Mouse (Mus musculus): Measurements from ENCODE around the gene Nr2c2ap. TPM values are rescaled to one million over a fixed set of nuclear protein-coding genes. Genes with fewer than 3 reads are reported as not detected.
A peak's percentile ranks its signal among the peaks of the same experiment; 100 is the strongest.

Gene Nr2c2ap
- total RNA-seq (2014; rRNA removed), result 5.4 and 7.7 TPM in 2 replicates
- polyA plus RNA-seq (2015; fragmentation: Nextera tagmentation; extraction: Ambion mirVana), result 42.1 and 44.1 TPM in 2 replicates

DNA sequence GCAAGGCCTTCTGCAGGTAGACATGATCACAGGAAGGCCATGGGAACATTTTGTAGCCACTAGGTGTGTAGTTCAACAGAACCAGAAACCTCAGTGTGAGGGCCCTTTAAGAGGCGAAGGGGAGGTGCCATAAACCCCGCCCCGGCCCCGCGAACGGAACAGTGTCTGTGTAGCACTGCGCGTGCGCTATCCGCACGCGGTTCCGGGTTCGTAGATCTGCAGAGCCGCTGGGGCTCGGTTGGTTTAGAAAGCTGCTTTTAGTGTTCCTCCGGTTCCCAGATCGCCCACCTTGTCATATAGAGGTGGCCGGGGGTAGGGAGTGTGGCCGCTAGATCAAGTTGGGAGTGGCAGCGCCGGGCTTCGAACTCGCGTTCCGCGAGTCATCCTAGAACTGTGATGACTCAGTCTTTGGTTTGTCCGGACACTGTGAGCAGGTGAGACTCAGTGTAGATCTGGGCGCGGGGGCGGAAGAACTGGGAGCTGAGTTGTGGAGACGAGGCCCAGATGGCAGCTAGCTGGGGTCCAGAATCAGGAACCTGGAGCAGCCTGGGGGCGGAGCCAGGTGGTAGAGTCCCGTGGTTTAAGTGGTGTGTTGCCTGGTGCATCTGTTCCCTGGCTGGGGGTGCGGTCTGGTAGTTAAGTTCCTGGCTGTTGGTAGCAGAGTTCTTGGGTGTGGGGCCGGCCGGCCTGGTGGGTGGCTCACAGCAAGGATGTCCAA lies at the start of gene Nr2c2ap:
Gene Nr2c2ap, plus strand, starts transcription at position 168 of the 718 bp plus-strand sequence.
- H3K27me3 ChIP-seq (ENCODE audit: insufficient read depth, low read length), result no peaks in the 10 kb centered on the region
- no peaks in the 10 kb centered on the region; the same call in 1 of the 2 replicates for H3K4me1 ChIP-seq (ENCODE audit: insufficient read depth, low read length)
- peak; percentile 68 for ATAC-seq (ENCODE audit: low FRiP score)
- H3K9me3 ChIP-seq (ENCODE audit: low read length), result no peaks in the 10 kb centered on the region
- peak within 1 kb of the TSS; percentile 61 for H3K9ac ChIP-seq (replicated peaks; ENCODE audit: low read length, poor library complexity, severe bottlenecking)
- peak within 1 kb of the TSS; percentile 57 for H3K27ac ChIP-seq (ENCODE audit: low read depth, low read length)
- H3K36me3 ChIP-seq (ENCODE audit: insufficient read depth, low read length), result peaks cover 25% of the 10 kb centered on the region
- H3K4me3 ChIP-seq (ENCODE audit: low read depth, low read length), result peak within 1 kb of the TSS; percentile 44
- DNase-seq (ENCODE audit: low spot score), result peak; percentile 94
- peak within 1 kb of the TSS; percentile 71 for H3K4me2 ChIP-seq (ENCODE audit: low read depth, low read length, poor library complexity, severe bottlenecking)
- TF ChIP-seq CTCF (IDR thresholded peaks at IDR 0.05), result peak; percentile 40; the same call in 1 of the 2 replicates
- 1% methylated on average over 37 of the region's 37 CpGs for WGBS

GRCm38 (mm10) chr8:70081976-70082375 lies 49.2 kb upstream of the Nr2c2ap start:
- no peak for TF ChIP-seq CTCF (IDR thresholded peaks at IDR 0.05)
- peaks cover 47% of the 10 kb centered on the region for H3K27me3 ChIP-seq (ENCODE audit: insufficient read depth, low read length)

DNA sequence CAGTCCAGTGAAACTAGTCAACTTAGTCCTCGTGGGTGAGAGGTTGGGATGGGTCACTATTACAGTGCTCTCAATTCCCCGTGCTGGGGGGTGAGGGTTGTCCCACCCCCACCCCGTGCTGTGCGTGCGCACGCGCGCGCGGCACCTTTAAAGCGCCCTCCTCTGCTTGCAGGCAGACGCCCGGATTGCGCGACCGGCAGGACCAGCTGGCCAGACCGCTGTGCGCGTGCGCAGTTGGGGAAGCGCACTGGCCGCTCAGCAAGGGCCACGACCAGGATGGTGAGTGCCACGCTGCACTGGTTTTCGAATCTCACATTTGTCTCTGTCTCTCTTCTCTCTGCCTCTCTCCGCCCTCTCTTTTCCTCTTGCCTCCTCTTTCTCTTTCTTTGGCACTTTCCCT lies 47.8 kb upstream of the Nr2c2ap start, which contains the start of gene Hapln4:
Gene Hapln4, plus strand, starts transcription at position 173 of the 400 bp plus-strand sequence.
- Histone ChIP-seq H3K36me3 (ENCODE audit: insufficient read depth, low read length) (peaks cover 2% of the 10 kb centered on the region; the same call in 1 of the 2 replicates), H3K4me1 (ENCODE audit: insufficient read depth, low read length) (peaks cover 17% of the 10 kb centered on the region), H3K27me3 (ENCODE audit: insufficient read depth, low read length) (peaks cover 50% of the 10 kb centered on the region), H3K4me2 (ENCODE audit: low read depth, low read length, poor library complexity, severe bottlenecking) (peak within 1 kb of the TSS; percentile 68), H3K9ac (replicated peaks; ENCODE audit: low read length, poor library complexity, severe bottlenecking) (peak within 1 kb of the TSS; percentile 48; the same call in 1 of the 2 replicates), H3K27ac (ENCODE audit: low read depth, low read length) (no peak within 1 kb of the TSS), H3K4me3 (ENCODE audit: low read depth, low read length) (peak within 1 kb of the TSS; percentile 46), H3K9me3 (ENCODE audit: low read length) (no peaks in the 10 kb centered on the region)
- under 1% methylated on average over 20 of the region's 26 CpGs for WGBS
- peak; percentile 49 for DNase-seq (ENCODE audit: low spot score)
- TF ChIP-seq CTCF (IDR thresholded peaks at IDR 0.05), result no peak
- no peak for ATAC-seq (ENCODE audit: low FRiP score)

More at GRCm38 (mm10) chr8:70081976-70082375, 49.2 kb upstream of the Nr2c2ap start:
- no peak overlapping the region for H3K9ac ChIP-seq (replicated peaks; ENCODE audit: low read length, poor library complexity, severe bottlenecking)
- H3K4me2 ChIP-seq (ENCODE audit: low read depth, low read length, poor library complexity, severe bottlenecking), result no peak overlapping the region
- no peak overlapping the region for H3K27ac ChIP-seq (ENCODE audit: low read depth, low read length)
- DNase-seq (ENCODE audit: low spot score), result no peak
- H3K4me1 ChIP-seq (ENCODE audit: insufficient read depth, low read length), result 0 out of 2 replicates have a peak, but pooled peaks cover 10% of the 10 kb centered on the region
- no peak overlapping the region for H3K4me3 ChIP-seq (ENCODE audit: low read depth, low read length)
- no peaks in the 10 kb centered on the region for H3K9me3 ChIP-seq (ENCODE audit: low read length)
- peaks cover 2% of the 10 kb centered on the region; the same call in 1 of the 2 replicates for H3K36me3 ChIP-seq (ENCODE audit: insufficient read depth, low read length)
- no peak for ATAC-seq (ENCODE audit: low FRiP score)
- WGBS, result 86% methylated on average over 2 of the region's 2 CpGs

DNA sequence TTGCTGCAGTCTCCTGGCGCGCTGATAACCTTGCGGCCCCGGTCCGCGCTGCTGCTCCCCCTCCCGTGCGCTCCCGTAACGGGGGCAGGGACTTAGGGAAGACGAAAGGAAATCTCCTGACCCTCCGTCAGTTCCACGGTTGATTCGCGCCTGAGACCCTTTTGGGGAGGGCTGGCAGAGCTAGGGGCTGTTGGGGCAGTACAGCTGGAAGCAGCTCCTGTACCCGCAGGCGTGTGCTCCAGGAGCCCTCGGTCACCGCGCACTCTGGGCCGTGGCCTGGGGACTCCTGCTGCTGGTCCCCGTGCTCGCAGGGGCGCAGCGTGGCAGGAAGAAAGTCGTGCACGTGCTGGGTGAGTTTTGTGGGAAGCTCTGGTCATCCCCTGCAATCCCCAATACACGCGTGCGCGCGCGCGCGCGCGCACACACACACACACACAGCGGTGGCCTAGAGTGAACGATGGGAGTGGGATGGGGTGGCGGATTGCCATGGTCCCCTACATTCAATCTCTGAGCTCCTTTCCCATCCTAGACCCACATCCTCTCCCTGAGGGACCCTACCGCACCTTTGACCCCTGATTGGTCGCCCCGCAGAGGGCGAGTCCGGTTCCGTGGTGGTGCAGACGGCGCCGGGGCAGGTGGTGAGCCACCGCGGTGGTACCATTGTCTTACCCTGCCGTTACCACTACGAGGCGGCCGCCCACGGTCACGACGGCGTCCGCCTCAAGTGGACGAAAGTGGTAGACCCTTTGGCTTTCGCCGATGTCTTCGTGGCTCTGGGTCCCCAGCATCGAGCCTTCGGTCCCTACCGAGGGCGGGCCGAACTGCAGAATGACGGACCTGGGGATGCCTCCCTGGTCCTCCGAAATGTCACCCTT lies 46.7 kb upstream of the Nr2c2ap start:
- peaks cover 1% of the 10 kb centered on the region; the same call in 1 of the 2 replicates for H3K36me3 ChIP-seq (ENCODE audit: insufficient read depth, low read length)
- peak overlapping the region; percentile 46 for H3K4me3 ChIP-seq (ENCODE audit: low read depth, low read length)
- no peaks in the 10 kb centered on the region for H3K9me3 ChIP-seq (ENCODE audit: low read length)
- 2% methylated on average over 70 of the region's 71 CpGs for WGBS
- DNase-seq (ENCODE audit: low spot score), result peak; percentile 37
- H3K4me2 ChIP-seq (ENCODE audit: low read depth, low read length, poor library complexity, severe bottlenecking), result peak overlapping the region; percentile 68
- H3K9ac ChIP-seq (replicated peaks; ENCODE audit: low read length, poor library complexity, severe bottlenecking), result peak overlapping the region; percentile 48; the same call in 1 of the 2 replicates
- TF ChIP-seq CTCF (IDR thresholded peaks at IDR 0.05), result peak; percentile 60
- H3K27ac ChIP-seq (ENCODE audit: low read depth, low read length), result no peak overlapping the region
- H3K4me1 ChIP-seq (ENCODE audit: insufficient read depth, low read length), result peaks cover 26% of the 10 kb centered on the region
- ATAC-seq (ENCODE audit: low FRiP score), result peak; percentile 32; the same call in 1 of the 2 replicates
- H3K27me3 ChIP-seq (ENCODE audit: insufficient read depth, low read length), result peaks cover 50% of the 10 kb centered on the region

- 40% methylated on average over 1 of the region's 1 CpGs for WGBS
- Histone ChIP-seq H3K4me2 (ENCODE audit: low read depth, low read length, poor library complexity, severe bottlenecking) (no peak overlapping the region), H3K9me3 (ENCODE audit: low read length) (no peaks in the 10 kb centered on the region), H3K4me3 (ENCODE audit: low read depth, low read length) (no peak overlapping the region), H3K27me3 (ENCODE audit: insufficient read depth, low read length) (peaks cover 50% of the 10 kb centered on the region), H3K4me1 (ENCODE audit: insufficient read depth, low read length) (peaks cover 37% of the 10 kb centered on the region), H3K27ac (ENCODE audit: low read depth, low read length) (no peak overlapping the region), H3K9ac (replicated peaks; ENCODE audit: low read length, poor library complexity, severe bottlenecking) (no peak overlapping the region), H3K36me3 (ENCODE audit: insufficient read depth, low read length) (no peaks in the 10 kb centered on the region)
- no peak for TF ChIP-seq CTCF (IDR thresholded peaks at IDR 0.05)
- DNase-seq (ENCODE audit: low spot score), result no peak
- no peak for ATAC-seq (ENCODE audit: low FRiP score)
These were observed 45.0 kb upstream of the Nr2c2ap start for GRCm38 (mm10) chr8:70086151-70086550.
